Mouse (Mus musculus) ovary, postnatal 14 days (tissue): ENCODE data around the gene Olfr740.

Experiments used
- DNase-seq: peaks from one replicate; pipeline ENCODE4 v3.0.0; 2022; ENCODE audit warnings: low spot score

Gene Olfr740

DNA sequence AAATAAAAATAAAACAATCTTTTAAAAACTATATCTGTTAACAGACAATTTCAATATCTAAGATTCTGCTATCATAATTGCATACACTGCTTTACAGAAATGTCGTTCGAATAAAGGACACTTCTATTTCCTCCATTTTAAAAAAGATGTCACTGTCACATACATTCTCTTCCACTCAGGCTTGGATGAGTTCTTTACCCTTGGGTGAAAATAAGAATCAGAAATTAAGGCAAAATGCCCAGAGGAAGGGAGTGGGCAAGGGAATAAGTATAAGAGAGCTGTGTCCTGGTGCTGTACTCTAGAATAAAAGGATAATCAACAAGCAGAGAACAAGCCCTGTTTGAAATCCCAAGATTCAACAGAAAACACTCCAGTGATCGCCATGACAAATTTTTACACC lies at the start of gene Olfr740:
Olfr740 (plus strand) TSS at position 301 of the 400 bp plus-strand sequence.
- DNase-seq, result no peak

DNA sequence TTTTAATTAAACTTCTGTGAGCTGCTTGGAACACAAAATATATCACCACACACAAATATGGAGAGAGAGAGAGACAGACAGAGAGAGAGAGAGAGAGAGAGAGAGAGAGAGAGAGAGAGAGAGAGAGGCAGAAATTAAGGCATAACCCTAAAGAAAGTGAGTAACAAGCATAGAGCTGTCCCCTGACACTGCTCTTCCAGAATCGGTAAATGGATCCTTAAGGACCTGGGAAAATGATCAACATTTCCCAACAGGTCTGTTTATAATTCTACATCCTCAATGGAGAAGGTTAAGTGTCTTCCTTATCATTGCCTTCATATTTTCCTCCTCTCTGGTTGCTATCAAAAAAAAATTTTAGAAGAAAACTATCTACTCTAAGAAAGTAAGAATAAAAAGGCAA lies 38.1 kb upstream of the Olfr740 start, which contains the start of gene Olfr738:
Olfr738 (plus strand) TSS at position 301 of the 400 bp plus-strand sequence.
- no peak for DNase-seq

DNA sequence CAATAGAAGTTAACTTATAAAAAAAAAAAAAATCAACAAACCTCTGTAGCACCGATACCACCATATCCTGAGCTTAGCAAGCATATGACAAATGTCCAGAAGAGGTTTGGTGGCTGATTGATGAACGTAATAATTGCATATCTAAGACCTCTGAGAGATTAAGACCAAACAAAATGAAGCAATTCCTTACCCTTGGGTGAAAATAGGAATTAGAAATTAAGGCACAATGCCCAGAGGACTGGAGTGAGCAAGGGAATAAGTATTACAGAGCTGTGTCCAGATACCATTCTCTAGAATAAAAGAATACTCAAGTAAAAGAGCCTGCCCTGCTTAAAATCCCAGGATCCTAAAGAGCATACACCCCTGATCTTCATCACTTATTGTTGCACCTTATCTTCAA lies 27.0 kb upstream of the Olfr740 start, which contains the start of gene Olfr739:
Olfr739 (plus strand) TSS at position 301 of the 400 bp plus-strand sequence.
- DNase-seq, result no peak

DNA sequence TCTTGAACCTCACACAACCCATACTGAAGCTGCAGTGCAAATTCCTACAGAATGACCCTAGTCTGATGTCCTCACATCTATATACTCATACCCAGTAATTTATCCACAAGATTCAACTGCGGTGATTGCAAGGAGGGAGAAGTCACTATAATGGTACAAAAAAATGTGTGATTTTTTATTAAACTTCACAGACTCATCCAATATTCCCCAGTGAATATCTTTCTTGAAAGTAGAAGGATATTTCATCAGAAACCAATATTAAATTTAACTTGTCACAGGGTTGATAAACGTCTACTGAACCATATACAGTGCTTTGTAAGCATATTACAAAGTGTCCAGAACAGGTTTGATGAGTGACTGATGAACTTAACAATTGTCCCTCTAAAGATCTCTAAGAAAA lies 27.1 kb downstream of the Olfr740 start, which contains the start of gene Olfr741:
Olfr741 (plus strand) TSS at position 301 of the 400 bp plus-strand sequence.
- DNase-seq, result no peak

DNA sequence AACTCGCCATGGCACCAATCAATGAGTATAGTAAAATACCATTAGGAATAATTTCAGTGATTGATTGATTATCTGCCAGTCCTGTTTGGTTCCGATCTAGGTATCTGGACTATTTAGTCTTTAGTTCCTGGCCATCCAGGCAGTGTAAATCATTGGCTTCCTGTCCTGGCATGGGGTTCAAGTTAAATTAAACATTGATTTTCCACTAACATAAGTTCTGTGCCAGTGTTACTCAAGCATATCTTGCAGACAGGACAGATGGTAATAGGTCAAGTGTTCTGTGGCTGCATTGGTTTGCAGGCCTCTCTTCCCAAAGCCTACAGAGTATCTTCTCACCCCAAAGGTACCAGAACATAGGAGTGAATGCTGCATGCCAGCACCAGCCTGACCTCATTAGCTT lies 33.1 kb downstream of the Olfr740 start:
- no peak for DNase-seq

DNA sequence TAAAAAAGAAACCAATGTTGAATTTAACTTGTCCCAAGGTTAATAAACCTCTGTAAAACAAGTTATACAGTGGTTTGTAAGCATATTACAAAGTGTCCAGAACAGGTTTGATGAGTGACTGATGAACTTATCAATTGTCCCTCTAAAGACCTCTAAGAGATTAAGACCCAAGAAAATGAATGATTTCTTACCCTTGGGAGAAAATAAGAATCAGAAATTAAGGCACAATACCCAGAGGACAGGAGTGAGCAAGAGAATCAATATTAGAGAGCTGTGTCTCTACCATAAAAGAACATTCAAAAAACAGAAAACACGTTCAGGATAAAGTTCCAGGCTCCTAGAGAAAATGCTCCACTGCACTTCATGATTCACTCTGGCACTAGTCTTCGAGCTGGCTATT lies 58.0 kb downstream of the Olfr740 start, which contains the start of gene Olfr742:
Olfr742 (plus strand) TSS at position 301 of the 400 bp plus-strand sequence.
- no peak for DNase-seq
